Mouse (Mus musculus): Measurements from ENCODE around the gene Olfr1428. TPM values are rescaled to one million over a fixed set of nuclear protein-coding genes. Genes with fewer than 3 reads are reported as not detected.
"Not testable (repeated sequence)": the region's sequence is repeated elsewhere in the genome, so short reads cannot be mapped to it uniquely, and the experiment has no call there.

Olfr1428 gene
- polyA plus RNA-seq, 2 experiments: not detected

- Histone ChIP-seq H3K27ac (replicated peaks; ENCODE audit: low read depth, low read length) (no peak overlapping the region), H3K9ac (ENCODE audit: low read depth, low read length, severe bottlenecking) (no peak overlapping the region), H3K4me1 (ENCODE audit: control insufficient read depth, insufficient read depth, low read length) (no peaks in the 10 kb centered on the region), H3K4me2 (replicated peaks; ENCODE audit: low read depth, low read length, severe bottlenecking) (no peak overlapping the region), H3K4me3 (replicated peaks; ENCODE audit: low read length) (no peak overlapping the region), H3K36me3 (ENCODE audit: control insufficient read depth, insufficient read depth, low read length) (no peaks in the 10 kb centered on the region), H3K9me3 (ENCODE audit: control insufficient read depth, low read length) (no peaks in the 10 kb centered on the region), H3K27me3 (ENCODE audit: control insufficient read depth, insufficient read depth, low read length) (no peaks in the 10 kb centered on the region)
- TF ChIP-seq POLR2A (IDR thresholded peaks at IDR 0.05; ENCODE audit: borderline replicate concordance, extremely low read depth, insufficient read depth, insufficient read length): no peak
- DNase-seq (ENCODE audit: low spot score): no peak
- 73% methylated on average over 1 of the region's 1 CpGs for WGBS
- no peak for ATAC-seq (ENCODE audit: low FRiP score, low read depth)
These were observed 1.9 kb downstream of the Olfr1428 start for GRCm38 (mm10) chr19:12113807-12114206.

GRCm38 (mm10) chr19:12104541-12104940 is 11.2 kb downstream of the Olfr1428 start:
- no peak for ATAC-seq (ENCODE audit: low FRiP score, low read depth)

GRCm38 (mm10) chr19:12103234-12103633 is 12.5 kb downstream of the Olfr1428 start, which contains the start of gene Olfr1427:
Gene Olfr1427, minus strand, starts transcription at chr19:12103334.
- no peaks in the 10 kb centered on the region for H3K4me1 ChIP-seq (ENCODE audit: control insufficient read depth, insufficient read depth, low read length)
- 98% methylated on average over 2 of the region's 2 CpGs for WGBS
- no peaks in the 10 kb centered on the region for H3K9me3 ChIP-seq (ENCODE audit: control insufficient read depth, low read length)
- no peaks in the 10 kb centered on the region for H3K27me3 ChIP-seq (ENCODE audit: control insufficient read depth, insufficient read depth, low read length)
- DNase-seq (ENCODE audit: low spot score) (no peak), ATAC-seq (ENCODE audit: low FRiP score, low read depth) (no peak)
- no peak within 1 kb of the TSS for H3K4me2 ChIP-seq (replicated peaks; ENCODE audit: low read depth, low read length, severe bottlenecking)
- no peak for TF ChIP-seq POLR2A (IDR thresholded peaks at IDR 0.05; ENCODE audit: borderline replicate concordance, extremely low read depth, insufficient read depth, insufficient read length)
- H3K9ac ChIP-seq (ENCODE audit: low read depth, low read length, severe bottlenecking): no peak within 1 kb of the TSS
- no peaks in the 10 kb centered on the region for H3K36me3 ChIP-seq (ENCODE audit: control insufficient read depth, insufficient read depth, low read length)
- no peak within 1 kb of the TSS for H3K27ac ChIP-seq (replicated peaks; ENCODE audit: low read depth, low read length)
- H3K4me3 ChIP-seq (replicated peaks; ENCODE audit: low read length): no peak within 1 kb of the TSS

More at GRCm38 (mm10) chr19:12104541-12104940, 11.2 kb downstream of the Olfr1428 start:
- no peak for DNase-seq (ENCODE audit: low spot score)
- Histone ChIP-seq H3K36me3 (ENCODE audit: control insufficient read depth, insufficient read depth, low read length) (no peaks in the 10 kb centered on the region), H3K9me3 (ENCODE audit: control insufficient read depth, low read length) (no peaks in the 10 kb centered on the region), H3K27me3 (ENCODE audit: control insufficient read depth, insufficient read depth, low read length) (no peaks in the 10 kb centered on the region), H3K4me2 (replicated peaks; ENCODE audit: low read depth, low read length, severe bottlenecking) (no peak overlapping the region), H3K9ac (ENCODE audit: low read depth, low read length, severe bottlenecking) (no peak overlapping the region), H3K4me1 (ENCODE audit: control insufficient read depth, insufficient read depth, low read length) (no peaks in the 10 kb centered on the region), H3K27ac (replicated peaks; ENCODE audit: low read depth, low read length) (no peak overlapping the region), H3K4me3 (replicated peaks; ENCODE audit: low read length) (no peak overlapping the region)
- 60% methylated on average over 1 of the region's 1 CpGs for WGBS
- TF ChIP-seq POLR2A (IDR thresholded peaks at IDR 0.05; ENCODE audit: borderline replicate concordance, extremely low read depth, insufficient read depth, insufficient read length): no peak

GRCm38 (mm10) chr19:12091913-12092312 is 23.8 kb downstream of the Olfr1428 start, which contains the start of gene Olfr1426:
Gene Olfr1426, minus strand, starts transcription at chr19:12092013.
- Histone ChIP-seq H3K4me3 (replicated peaks; ENCODE audit: low read length) (no peak within 1 kb of the TSS), H3K9ac (ENCODE audit: low read depth, low read length, severe bottlenecking) (no peak within 1 kb of the TSS), H3K4me1 (ENCODE audit: control insufficient read depth, insufficient read depth, low read length) (no peaks in the 10 kb centered on the region), H3K36me3 (ENCODE audit: control insufficient read depth, insufficient read depth, low read length) (no peaks in the 10 kb centered on the region), H3K27ac (replicated peaks; ENCODE audit: low read depth, low read length) (no peak within 1 kb of the TSS), H3K4me2 (replicated peaks; ENCODE audit: low read depth, low read length, severe bottlenecking) (no peak within 1 kb of the TSS), H3K27me3 (ENCODE audit: control insufficient read depth, insufficient read depth, low read length) (no peaks in the 10 kb centered on the region), H3K9me3 (ENCODE audit: control insufficient read depth, low read length) (no peaks in the 10 kb centered on the region)
- TF ChIP-seq POLR2A (IDR thresholded peaks at IDR 0.05; ENCODE audit: borderline replicate concordance, extremely low read depth, insufficient read depth, insufficient read length): no peak
- ATAC-seq (ENCODE audit: low FRiP score, low read depth) (no peak), DNase-seq (ENCODE audit: low spot score) (no peak)
- WGBS: 80% methylated on average over 1 of the region's 1 CpGs

GRCm38 (mm10) chr19:12077631-12078030 is 38.1 kb downstream of the Olfr1428 start, which contains the start of gene Olfr1425:
Gene Olfr1425, minus strand, starts transcription at chr19:12077731.
- H3K4me1 ChIP-seq (ENCODE audit: control insufficient read depth, insufficient read depth, low read length); ATAC-seq (ENCODE audit: low FRiP score, low read depth); H3K27ac ChIP-seq (replicated peaks; ENCODE audit: low read depth, low read length); H3K27me3 ChIP-seq (ENCODE audit: control insufficient read depth, insufficient read depth, low read length); DNase-seq (ENCODE audit: low spot score); H3K9me3 ChIP-seq (ENCODE audit: control insufficient read depth, low read length); H3K9ac ChIP-seq (ENCODE audit: low read depth, low read length, severe bottlenecking); H3K36me3 ChIP-seq (ENCODE audit: control insufficient read depth, insufficient read depth, low read length); H3K4me3 ChIP-seq (replicated peaks; ENCODE audit: low read length); H3K4me2 ChIP-seq (replicated peaks; ENCODE audit: low read depth, low read length, severe bottlenecking): not testable (repeated sequence)
- 75% methylated on average over 4 of the region's 4 CpGs for WGBS

GRCm38 (mm10) chr19:12069546-12069945 is 46.2 kb downstream of the Olfr1428 start:
- not testable (repeated sequence) for ATAC-seq (ENCODE audit: low FRiP score, low read depth); H3K36me3 ChIP-seq (ENCODE audit: control insufficient read depth, insufficient read depth, low read length); H3K27me3 ChIP-seq (ENCODE audit: control insufficient read depth, insufficient read depth, low read length); H3K4me2 ChIP-seq (replicated peaks; ENCODE audit: low read depth, low read length, severe bottlenecking); H3K4me1 ChIP-seq (ENCODE audit: control insufficient read depth, insufficient read depth, low read length); DNase-seq (ENCODE audit: low spot score); H3K9me3 ChIP-seq (ENCODE audit: control insufficient read depth, low read length); H3K9ac ChIP-seq (ENCODE audit: low read depth, low read length, severe bottlenecking); H3K27ac ChIP-seq (replicated peaks; ENCODE audit: low read depth, low read length); H3K4me3 ChIP-seq (replicated peaks; ENCODE audit: low read length)
- WGBS: 71% methylated on average over 1 of the region's 1 CpGs

- H3K4me3 ChIP-seq (replicated peaks; ENCODE audit: low read length); H3K27me3 ChIP-seq (ENCODE audit: control insufficient read depth, insufficient read depth, low read length); H3K9ac ChIP-seq (ENCODE audit: low read depth, low read length, severe bottlenecking); H3K36me3 ChIP-seq (ENCODE audit: control insufficient read depth, insufficient read depth, low read length); H3K9me3 ChIP-seq (ENCODE audit: control insufficient read depth, low read length); ATAC-seq (ENCODE audit: low FRiP score, low read depth); H3K4me1 ChIP-seq (ENCODE audit: control insufficient read depth, insufficient read depth, low read length); H3K27ac ChIP-seq (replicated peaks; ENCODE audit: low read depth, low read length); DNase-seq (ENCODE audit: low spot score); H3K4me2 ChIP-seq (replicated peaks; ENCODE audit: low read depth, low read length, severe bottlenecking): not testable (repeated sequence)
- 65% methylated on average over 1 of the region's 1 CpGs for WGBS
These were observed 47.9 kb downstream of the Olfr1428 start for GRCm38 (mm10) chr19:12067806-12068205.

- WGBS: 59% methylated on average over 1 of the region's 1 CpGs
- H3K27ac ChIP-seq (replicated peaks; ENCODE audit: low read depth, low read length): not testable (repeated sequence)
These were observed 53.1 kb downstream of the Olfr1428 start, which contains the start of gene Olfr1424 for GRCm38 (mm10) chr19:12062582-12062981. Gene Olfr1424, minus strand, starts transcription at chr19:12062682.

More at GRCm38 (mm10) chr19:12062582-12062981, 53.1 kb downstream of the Olfr1428 start, which contains the start of gene Olfr1424:
- not testable (repeated sequence) for H3K27me3 ChIP-seq (ENCODE audit: control insufficient read depth, insufficient read depth, low read length); ATAC-seq (ENCODE audit: low FRiP score, low read depth); H3K9ac ChIP-seq (ENCODE audit: low read depth, low read length, severe bottlenecking); H3K4me2 ChIP-seq (replicated peaks; ENCODE audit: low read depth, low read length, severe bottlenecking); H3K4me1 ChIP-seq (ENCODE audit: control insufficient read depth, insufficient read depth, low read length); H3K36me3 ChIP-seq (ENCODE audit: control insufficient read depth, insufficient read depth, low read length); H3K4me3 ChIP-seq (replicated peaks; ENCODE audit: low read length); H3K9me3 ChIP-seq (ENCODE audit: control insufficient read depth, low read length); DNase-seq (ENCODE audit: low spot score)
